Mouse (Mus musculus) retina, embryonic 14.5 days (tissue): ENCODE measurements around the gene Plac9a.
"Not testable (repeated sequence)": the region's sequence is repeated elsewhere in the genome, so short reads cannot be mapped to it uniquely, and the experiment has no call there.

Source experiments
- DNase-seq: peaks from one replicate; pipeline ENCODE4 v3.0.0-alpha.2; 2015; ENCODE audit warnings: low spot score

Gene Plac9a

GRCm38 (mm10) chr14:25863721-25864120 is 39.2 kb downstream of the Plac9a start:
- no peak for DNase-seq

- no peak for DNase-seq
Observed at GRCm38 (mm10) chr14:25861771-25862530, 40.9 kb downstream of the Plac9a start.

GRCm38 (mm10) chr14:25857940-25858339 is 45.0 kb downstream of the Plac9a start:
- no peak for DNase-seq

- no peak for DNase-seq
Observed at GRCm38 (mm10) chr14:25857168-25857621, 45.7 kb downstream of the Plac9a start.

- no peak for DNase-seq
Observed at GRCm38 (mm10) chr14:25855241-25855885, 47.5 kb downstream of the Plac9a start.

GRCm38 (mm10) chr14:25853717-25854452 is 49.0 kb downstream of the Plac9a start:
- no peak for DNase-seq

GRCm38 (mm10) chr14:25853295-25853694 is 49.6 kb downstream of the Plac9a start:
- no peak for DNase-seq

GRCm38 (mm10) chr14:25852121-25852561 is 50.8 kb downstream of the Plac9a start:
- DNase-seq: no peak

GRCm38 (mm10) chr14:25851189-25851588 is 51.7 kb downstream of the Plac9a start:
- DNase-seq: no peak

GRCm38 (mm10) chr14:25850433-25850832 is 52.5 kb downstream of the Plac9a start:
- no peak for DNase-seq

GRCm38 (mm10) chr14:25848708-25849107 is 54.2 kb downstream of the Plac9a start:
- not testable (repeated sequence) for DNase-seq

GRCm38 (mm10) chr14:25848237-25848636 is 54.7 kb downstream of the Plac9a start:
- no peak for DNase-seq

GRCm38 (mm10) chr14:25847660-25848059 is 55.2 kb downstream of the Plac9a start:
- DNase-seq: no peak

- no peak for DNase-seq
Observed at GRCm38 (mm10) chr14:25846516-25846915, 56.4 kb downstream of the Plac9a start.

GRCm38 (mm10) chr14:25845832-25846383 is 57.0 kb downstream of the Plac9a start:
- DNase-seq: no peak

GRCm38 (mm10) chr14:25844372-25844771 is 58.5 kb downstream of the Plac9a start:
- no peak for DNase-seq

- DNase-seq: no peak
Observed at GRCm38 (mm10) chr14:25842688-25843003, 60.3 kb downstream of the Plac9a start.

- peak; percentile 76 for DNase-seq
Observed at GRCm38 (mm10) chr14:25841991-25842687, 60.8 kb downstream of the Plac9a start, which contains the start of gene Anxa11. Gene Anxa11 (plus strand): TSS chr14:25842156.

- DNase-seq: no peak
Observed at GRCm38 (mm10) chr14:25841579-25841978, 61.3 kb downstream of the Plac9a start.

GRCm38 (mm10) chr14:25840961-25841360 is 61.9 kb downstream of the Plac9a start:
- DNase-seq: no peak

- DNase-seq: no peak
Observed at GRCm38 (mm10) chr14:25839791-25840190, 63.1 kb downstream of the Plac9a start.

- DNase-seq: no peak
Observed at GRCm38 (mm10) chr14:25838411-25838810, 64.5 kb downstream of the Plac9a start.
